Mouse (Mus musculus) forebrain, embryonic 14.5 days (tissue): Measurements from ENCODE around the gene Tktl1. TPM values are rescaled to one million over a fixed set of nuclear protein-coding genes. Genes with fewer than 3 reads are reported as not detected.
A peak's percentile ranks its signal among the peaks of the same experiment; 100 is the strongest.

Experiments used
- ATAC-seq: fragments of 200-750 bp; cut with Nextera tagmentation; 2 replicates; pipeline ENCODE4 v1.8.0; 2017; ENCODE audit warnings: mild to moderate bottlenecking, moderate library complexity
- DNase-seq: peaks from one replicate; pipeline ENCODE4 v3.0.0-alpha.2; 2015; ENCODE audit warnings: low spot score
- H3K27ac ChIP-seq: fragments of 300-500 bp; sonication (generic); 2 replicates; pipeline ENCODE4 v1.5.1; 2014; ENCODE audit warnings: low read depth, mild to moderate bottlenecking, control low read depth, low read length, moderate library complexity
- H3K27me3 ChIP-seq: fragments of 300-500 bp; sonication (generic); replicated peaks from 2 replicates; pipeline ENCODE4 v1.6.1; 2014; ENCODE audit warnings: low read length, control low read depth, mixed read lengths; ENCODE audit not compliant: control insufficient read depth, insufficient read depth
- H3K36me3 ChIP-seq: fragments of 300-500 bp; sonication (generic); 2 replicates; pipeline ENCODE4 v1.6.1; 2014; ENCODE audit warnings: low read length, control low read depth; ENCODE audit not compliant: control insufficient read depth, insufficient read depth
- H3K4me1 ChIP-seq: fragments of 300-500 bp; sonication (generic); 2 replicates; pipeline ENCODE4 v1.6.1; 2014; ENCODE audit warnings: antibody characterized with exemption, low read length, control low read depth; ENCODE audit not compliant: control insufficient read depth, insufficient read depth
- H3K4me2 ChIP-seq: fragments of 300-500 bp; sonication (generic); 2 replicates; pipeline ENCODE4 v1.6.1; 2014; ENCODE audit warnings: mild to moderate bottlenecking, control low read depth, low read length
- H3K4me3 ChIP-seq: fragments of 300-500 bp; sonication (generic); 2 replicates; pipeline ENCODE4 v1.5.1; 2014; ENCODE audit warnings: low read depth, low read length, control low read depth
- H3K9ac ChIP-seq: fragments of 300-500 bp; sonication (generic); 2 replicates; pipeline ENCODE4 v1.6.1; 2014; ENCODE audit warnings: mild to moderate bottlenecking, low read length, control low read depth, moderate library complexity
- H3K9me3 ChIP-seq: fragments of 300-500 bp; sonication (generic); replicated peaks from 2 replicates; pipeline ENCODE4 v1.6.1; 2016; ENCODE audit warnings: low read length, control low read depth, mixed read lengths; ENCODE audit not compliant: control insufficient read depth
- WGBS: fragments of 180-500 bp; shearing (Covaris S2); extraction: QIAGEN DNeasy Blood & Tissue Kit; methylation state at CpG from one replicate; pipeline ENCODE4 v1.1.7; 2014; 5-methylcytosine and 5-hydroxymethylcytosine counted together
- polyA plus RNA-seq: library from polyadenylated mRNA; unstranded; fragments of >200 nt; fragmentation: Nextera tagmentation; extraction: Ambion mirVana; gene quantifications from 2 replicates; pipeline ENCODE4 v1.2.1, GENCODE M21; 2014

The Tktl1 gene
- polyA plus RNA-seq, 1 experiment from 2014 or later, result not detected

GRCm38 (mm10) chrX:74249615-74250014, 72.6 kb downstream of the Tktl1 start, which contains the start of gene Flna:
Gene Flna (minus strand): TSS chrX:74249820.
- Histone ChIP-seq H3K4me1 (no peaks in the 10 kb centered on the region), H3K9ac (peak within 1 kb of the TSS; percentile 60), H3K27ac (0 out of 2 replicates have a peak within 1 kb of the TSS, but pooled peaks have one; percentile 14), H3K27me3 (no peaks in the 10 kb centered on the region), H3K36me3 (no peaks in the 10 kb centered on the region), H3K9me3 (no peaks in the 10 kb centered on the region), H3K4me2 (peak within 1 kb of the TSS; percentile 57), H3K4me3 (peak within 1 kb of the TSS; percentile 33)
- ATAC-seq (no peak), DNase-seq (peak; percentile 55)
- 40% methylated on average over 30 of the region's 38 CpGs for WGBS

- peaks cover 14% of the 10 kb centered on the region for H3K36me3 ChIP-seq
- DNase-seq, result peak; percentile 95
- no peaks in the 10 kb centered on the region for H3K27me3 ChIP-seq
- H3K4me3 ChIP-seq, result peak within 1 kb of the TSS; percentile 50
- H3K4me2 ChIP-seq, result peak within 1 kb of the TSS; percentile 66
- H3K27ac ChIP-seq, result peak within 1 kb of the TSS; percentile 90
- peak; percentile 97 for ATAC-seq
- H3K9me3 ChIP-seq, result no peaks in the 10 kb centered on the region
- peaks cover 5% of the 10 kb centered on the region; the same call in 1 of the 2 replicates for H3K4me1 ChIP-seq
- peak within 1 kb of the TSS; percentile 76 for H3K9ac ChIP-seq
- 35% methylated on average over 39 of the region's 39 CpGs for WGBS
These were observed 77.3 kb downstream of the Tktl1 start, which contains the start of gene Emd for GRCm38 (mm10) chrX:74254153-74254887. Gene Emd (plus strand): TSS chrX:74254687.

GRCm38 (mm10) chrX:74254888-74255565, 78.0 kb downstream of the Tktl1 start:
- Histone ChIP-seq H3K27ac (peak overlapping the region; percentile 90), H3K27me3 (no peaks in the 10 kb centered on the region), H3K4me2 (peak overlapping the region; percentile 66), H3K36me3 (peaks cover 14% of the 10 kb centered on the region), H3K9me3 (no peaks in the 10 kb centered on the region), H3K9ac (peak overlapping the region; percentile 76), H3K4me3 (peak overlapping the region; percentile 50), H3K4me1 (peaks cover 5% of the 10 kb centered on the region; the same call in 1 of the 2 replicates)
- ATAC-seq (peak; percentile 6; the same call in 1 of the 2 replicates), DNase-seq (no peak)
- WGBS, result 32% methylated on average over 31 of the region's 31 CpGs

- WGBS, result 92% methylated on average over 3 of the region's 3 CpGs
These were observed 80.7 kb downstream of the Tktl1 start for GRCm38 (mm10) chrX:74257746-74258145.

More at GRCm38 (mm10) chrX:74257746-74258145, 80.7 kb downstream of the Tktl1 start:
- H3K4me3 ChIP-seq, result no peak overlapping the region
- H3K9me3 ChIP-seq, result no peaks in the 10 kb centered on the region
- DNase-seq, result no peak
- H3K4me1 ChIP-seq, result peaks cover 5% of the 10 kb centered on the region; the same call in 1 of the 2 replicates
- no peak overlapping the region for H3K4me2 ChIP-seq
- H3K27ac ChIP-seq, result no peak overlapping the region
- ATAC-seq, result no peak
- H3K27me3 ChIP-seq, result no peaks in the 10 kb centered on the region
- H3K36me3 ChIP-seq, result peaks cover 14% of the 10 kb centered on the region
- H3K9ac ChIP-seq, result no peak overlapping the region

Other genes starting within 250 kb of the Tktl1 start
- gene Renbp, start 246.4 kb upstream of the Tktl1 start, polyA plus RNA-seq, result 8.9 and 9.3 TPM in 2 replicates
- gene Hcfc1, start 210.9 kb upstream of the Tktl1 start, polyA plus RNA-seq, result 58.3 and 61.1 TPM in 2 replicates
- 22.9 and 23.7 TPM in 2 replicates for gene Irak1, start 153.3 kb upstream of the Tktl1 start, polyA plus RNA-seq
- gene Opn1mw, start 49.8 kb upstream of the Tktl1 start, polyA plus RNA-seq, result not detected in 2 replicates
- gene Mecp2, start 41.9 kb upstream of the Tktl1 start, polyA plus RNA-seq, result 12.6 and 14.2 TPM in 2 replicates
- not detected in 2 replicates for gene Tex28, start 9.4 kb upstream of the Tktl1 start, polyA plus RNA-seq
- gene Flna, start 72.6 kb downstream of the Tktl1 start, polyA plus RNA-seq, result 88.1 and 103 TPM in 2 replicates
- 26.1 and 37.9 TPM in 2 replicates for gene Emd, start 77.4 kb downstream of the Tktl1 start, polyA plus RNA-seq
- gene Rpl10, start 93.6 kb downstream of the Tktl1 start, polyA plus RNA-seq, result 528 and 677 TPM in 2 replicates
- gene Taz, start 104.7 kb downstream of the Tktl1 start, polyA plus RNA-seq, result 60.2 and 65.0 TPM in 2 replicates
- 2.9 and 3.1 TPM in 2 replicates for gene Dnase1l1, start 105.1 kb downstream of the Tktl1 start, polyA plus RNA-seq
- gene Atp6ap1, start 119.8 kb downstream of the Tktl1 start, polyA plus RNA-seq, result 168 and 185 TPM in 2 replicates
- gene Gdi1, start 127.7 kb downstream of the Tktl1 start, polyA plus RNA-seq, result 614 and 712 TPM in 2 replicates
- 42.6 and 54.4 TPM in 2 replicates for gene Fam50a, start 135.8 kb downstream of the Tktl1 start, polyA plus RNA-seq
- gene Plxna3, start 151.8 kb downstream of the Tktl1 start, polyA plus RNA-seq, result 36.4 and 47.5 TPM in 2 replicates
- 90.8 and 109 TPM in 2 replicates for gene Lage3, start 176.4 kb downstream of the Tktl1 start, polyA plus RNA-seq
- gene Ubl4a, start 196.0 kb downstream of the Tktl1 start, polyA plus RNA-seq, result 77.7 and 81.5 TPM in 2 replicates
- 6.8 and 7.8 TPM in 2 replicates for gene Slc10a3, start 196.1 kb downstream of the Tktl1 start, polyA plus RNA-seq
- gene Fam3a, start 216.0 kb downstream of the Tktl1 start, polyA plus RNA-seq, result 29.8 and 35.2 TPM in 2 replicates
- 22.9 and 23.4 TPM in 2 replicates for gene Ikbkg, start 216.0 kb downstream of the Tktl1 start, polyA plus RNA-seq